ENCODE assay signal across 7 mouse cellular contexts in genomic region chr10:71348637-71349280, GRCm38 (mm10). TPM values are rescaled to one million over a fixed set of nuclear protein-coding genes. Genes with fewer than 3 reads are reported as not detected.
DNase-seq lines count a peak whose midpoint lies in the region; ATAC-seq and TF ChIP-seq lines count a peak whose summit lies in the region.

No protein-coding gene starts in this region.

- ATAC-seq in liver, postnatal 0 days: no peak
- no peak for ATAC-seq in stomach, postnatal 0 days (ENCODE audit: low FRiP score, low TSS enrichment)
- ATAC-seq in monocyte, adult 5-6 weeks (replicated peaks; ENCODE audit: insufficient number of reproducible peaks, low FRiP score, low TSS enrichment, poor library complexity, severe bottlenecking): no peak

- H3K27ac ChIP-seq in spleen, adult 2 months (ENCODE audit: insufficient read depth, low read length): no peak overlapping the region
- H3K27ac ChIP-seq in hindbrain, embryonic 10.5 days: peak overlapping the region; percentile 95
- peak overlapping the region; percentile 84 for H3K27ac ChIP-seq in liver, postnatal 0 days (ENCODE audit: low read depth)
- peak overlapping the region; percentile 92 for H3K27ac ChIP-seq in stomach, postnatal 0 days (replicated peaks)

- H3K4me1 ChIP-seq in spleen, adult 2 months (ENCODE audit: control insufficient read depth, insufficient read depth, insufficient read length): 0 out of 2 replicates have a peak, but pooled peaks cover 3% of the 10 kb centered on the region
- peaks cover 42% of the 10 kb centered on the region for H3K4me1 ChIP-seq in hindbrain, embryonic 10.5 days (replicated peaks)
- peaks cover 29% of the 10 kb centered on the region for H3K4me1 ChIP-seq in liver, postnatal 0 days (ENCODE audit: insufficient read depth)
- peaks cover 5% of the 10 kb centered on the region for H3K4me1 ChIP-seq in stomach, postnatal 0 days (replicated peaks; ENCODE audit: control insufficient read depth, insufficient read depth)

- no peak for TF ChIP-seq CTCF in spleen, adult 2 months (IDR thresholded peaks at IDR 0.05; ENCODE audit: extremely low read depth, insufficient read depth, insufficient read length, insufficient replicate concordance)
- TF ChIP-seq CTCF in liver, postnatal 0 days (IDR thresholded peaks at IDR 0.05; ENCODE audit: low read depth): no peak
- TF ChIP-seq CTCF in stomach, postnatal 0 days (IDR thresholded peaks at IDR 0.05; ENCODE audit: low read depth): no peak

- 0 out of 2 replicates have a peak, but pooled peaks have one; percentile 10 for TF ChIP-seq EP300 in liver, postnatal 0 days (IDR thresholded peaks at IDR 0.05; ENCODE audit: low read depth)
- no peak for TF ChIP-seq EP300 in stomach, postnatal 0 days (optimal IDR thresholded peaks at IDR 0.05)

- WGBS in spleen, adult 2 months: 12% methylated on average over 16 of the region's 16 CpGs
- WGBS in hindbrain, embryonic 10.5 days: 31% methylated on average over 16 of the region's 16 CpGs
- 6% methylated on average over 16 of the region's 16 CpGs for WGBS in liver, postnatal 0 days (ENCODE audit: insufficient replicate concordance)
- WGBS in stomach, postnatal 0 days: 18% methylated on average over 16 of the region's 16 CpGs

- peak overlapping the region; percentile 87 for H3K4me3 ChIP-seq in spleen, adult 2 months (ENCODE audit: extremely low read depth, insufficient read depth, insufficient read length)
- H3K4me3 ChIP-seq in hindbrain, embryonic 10.5 days: peak overlapping the region; percentile 82
- H3K4me3 ChIP-seq in liver, postnatal 0 days (ENCODE audit: low read depth, low read length): peak overlapping the region; percentile 77
- H3K4me3 ChIP-seq in stomach, postnatal 0 days (ENCODE audit: low read depth, low read length): peak overlapping the region; percentile 84

- no peaks in the 10 kb centered on the region for H3K36me3 ChIP-seq in spleen, adult 2 months (ENCODE audit: control insufficient read depth, insufficient read depth, low read length)
- peaks cover 27% of the 10 kb centered on the region for H3K36me3 ChIP-seq in hindbrain, embryonic 10.5 days
- H3K36me3 ChIP-seq in liver, postnatal 0 days (replicated peaks; ENCODE audit: insufficient read depth, low read length): peaks cover 11% of the 10 kb centered on the region
- no peaks in the 10 kb centered on the region for H3K36me3 ChIP-seq in stomach, postnatal 0 days (ENCODE audit: control insufficient read depth, insufficient read depth, low read length)

- H3K9ac ChIP-seq in liver, postnatal 0 days (replicated peaks): peak overlapping the region; percentile 86
- H3K9ac ChIP-seq in stomach, postnatal 0 days (ENCODE audit: low read length): peak overlapping the region; percentile 82

- no peaks in the 10 kb centered on the region for H3K9me3 ChIP-seq in hindbrain, embryonic 10.5 days
- no peaks in the 10 kb centered on the region for H3K9me3 ChIP-seq in liver, postnatal 0 days (ENCODE audit: low read length)
- H3K9me3 ChIP-seq in stomach, postnatal 0 days (ENCODE audit: control insufficient read depth, low read length): no peaks in the 10 kb centered on the region

- no peaks in the 10 kb centered on the region for H3K27me3 ChIP-seq in spleen, adult 2 months (ENCODE audit: control insufficient read depth, insufficient read depth, low read length)
- no peaks in the 10 kb centered on the region for H3K27me3 ChIP-seq in hindbrain, embryonic 10.5 days (ENCODE audit: insufficient read depth, poor library complexity, severe bottlenecking)
- no peaks in the 10 kb centered on the region for H3K27me3 ChIP-seq in liver, postnatal 0 days (ENCODE audit: insufficient read depth, low read length)
- no peaks in the 10 kb centered on the region for H3K27me3 ChIP-seq in stomach, postnatal 0 days (ENCODE audit: control insufficient read depth, insufficient read depth, low read length)

- peak overlapping the region; percentile 84 for H3K4me2 ChIP-seq in liver, postnatal 0 days (ENCODE audit: low read depth, low read length)
- H3K4me2 ChIP-seq in stomach, postnatal 0 days (replicated peaks; ENCODE audit: low read depth): peak overlapping the region; percentile 96

- no peak for TF ChIP-seq POLR2A in spleen, adult 2 months (IDR thresholded peaks at IDR 0.05; ENCODE audit: low read depth, low read length)

- no peak for DNase-seq in spleen, adult 2 months (ENCODE audit: low read depth in 1 of 2, low spot score in 2 of 2)
- DNase-seq in spleen, postnatal 14 days (ENCODE audit: low spot score in 2 of 2): no peak
- DNase-seq in embryo, embryonic 10.5 days (ENCODE audit: low spot score): peak; percentile 50
- DNase-seq in hindbrain, embryonic 10.5 days (ENCODE audit: low spot score): no peak
- DNase-seq in liver, postnatal 0 days: no peak
- no peak for DNase-seq in stomach, postnatal 0 days (ENCODE audit: low spot score)

RNA-seq across cellular contexts. Expression of gene Ipmk, which starts 1.2 kb away (rescaled TPM):
- 4.5 and 6.0 TPM in 2 replicates for polyA plus RNA-seq in spleen, adult 2 months (2012; rRNA removed)
- 15.5 and 20.0 TPM in 2 replicates for polyA plus RNA-seq in hindbrain, embryonic 10.5 days (2016; fragmentation: Nextera tagmentation; extraction: Ambion mirVana)
- polyA plus RNA-seq in liver, postnatal 0 days (2015; fragmentation: Nextera tagmentation; extraction: Ambion mirVana): 9.4 and 10.9 TPM in 2 replicates
- polyA plus RNA-seq in stomach, postnatal 0 days (2015; fragmentation: Nextera tagmentation; extraction: Ambion mirVana): 9.0 and 9.7 TPM in 2 replicates
- 30.9 to 36.9 TPM (median 31.1 TPM) in 3 replicates for total RNA-seq in monocyte, adult 5-6 weeks (2017)

RNA-seq across cellular contexts. Expression of gene Cisd1, which starts 4.0 kb away (rescaled TPM):
- 9.6 and 14.9 TPM in 2 replicates for polyA plus RNA-seq in spleen, adult 2 months (2012; rRNA removed)
- polyA plus RNA-seq in hindbrain, embryonic 10.5 days (2016; fragmentation: Nextera tagmentation; extraction: Ambion mirVana): 148 and 166 TPM in 2 replicates
- polyA plus RNA-seq in liver, postnatal 0 days (2015; fragmentation: Nextera tagmentation; extraction: Ambion mirVana): 261 and 297 TPM in 2 replicates
- polyA plus RNA-seq in stomach, postnatal 0 days (2015; fragmentation: Nextera tagmentation; extraction: Ambion mirVana): 143 and 147 TPM in 2 replicates
- total RNA-seq in monocyte, adult 5-6 weeks (2017): 7.3 to 9.7 TPM (median 9.0 TPM) in 3 replicates
